Mouse (Mus musculus): ENCODE measurements at regions not wholly inside any gene's neighbourhood (a gene's known extent, or its start where the extent isn't known, plus 50 kb on each side); places are given as distances from the start of the nearest gene placed in this dataset.

- Histone ChIP-seq H3K4me1 (no peaks in the 10 kb centered on the region), H3K36me3 (no peaks in the 10 kb centered on the region), H3K9ac (no peak overlapping the region), H3K9me3 (no peaks in the 10 kb centered on the region), H3K4me2 (replicated peaks) (no peak overlapping the region), H3K27ac (no peak overlapping the region), H3K4me3 (no peak overlapping the region), H3K27me3 (no peaks in the 10 kb centered on the region)
- ATAC-seq (ENCODE audit: insufficient number of reproducible peaks, insufficient read depth, low FRiP score, low TSS enrichment) = no peak
- 19% methylated on average over 1 of the region's 1 CpGs for WGBS
Observed at GRCm38 (mm10) chr1:194363129-194363768, 254.8 kb upstream of the Plxna2 start.

GRCm38 (mm10) chr1:194362298-194362697, 255.7 kb upstream of the Plxna2 start:
- Histone ChIP-seq H3K27me3 (no peaks in the 10 kb centered on the region), H3K4me1 (no peaks in the 10 kb centered on the region), H3K9me3 (no peaks in the 10 kb centered on the region), H3K4me3 (no peak overlapping the region), H3K9ac (no peak overlapping the region), H3K36me3 (no peaks in the 10 kb centered on the region), H3K4me2 (replicated peaks) (no peak overlapping the region), H3K27ac (no peak overlapping the region)
- ATAC-seq (ENCODE audit: insufficient number of reproducible peaks, insufficient read depth, low FRiP score, low TSS enrichment) = no peak

GRCm38 (mm10) chr1:194361316-194361715, 256.7 kb upstream of the Plxna2 start:
- Histone ChIP-seq H3K36me3 (no peaks in the 10 kb centered on the region), H3K4me2 (replicated peaks) (no peak overlapping the region), H3K4me3 (no peak overlapping the region), H3K27me3 (no peaks in the 10 kb centered on the region), H3K9me3 (no peaks in the 10 kb centered on the region), H3K27ac (no peak overlapping the region), H3K4me1 (no peaks in the 10 kb centered on the region), H3K9ac (no peak overlapping the region)
- ATAC-seq (ENCODE audit: insufficient number of reproducible peaks, insufficient read depth, low FRiP score, low TSS enrichment) = no peak
- 49% methylated on average over 1 of the region's 1 CpGs for WGBS

GRCm38 (mm10) chr1:194354332-194355120, 263.5 kb upstream of the Plxna2 start:
- no peak for ATAC-seq (ENCODE audit: insufficient number of reproducible peaks, insufficient read depth, low FRiP score, low TSS enrichment)
- WGBS = 42% methylated on average over 1 of the region's 1 CpGs

GRCm38 (mm10) chr1:194345304-194346033, 272.5 kb upstream of the Plxna2 start:
- 0 out of 2 replicates have a peak, but pooled peaks cover 3% of the 10 kb centered on the region for H3K4me1 ChIP-seq
- no peak overlapping the region for H3K4me2 ChIP-seq (replicated peaks)
- H3K36me3 ChIP-seq = no peaks in the 10 kb centered on the region
- H3K27ac ChIP-seq = no peak overlapping the region
- ATAC-seq (ENCODE audit: insufficient number of reproducible peaks, insufficient read depth, low FRiP score, low TSS enrichment) = no peak
- no peaks in the 10 kb centered on the region for H3K9me3 ChIP-seq
- WGBS = 54% methylated on average over 3 of the region's 3 CpGs
- no peaks in the 10 kb centered on the region for H3K27me3 ChIP-seq
- H3K9ac ChIP-seq = no peak overlapping the region
- no peak overlapping the region for H3K4me3 ChIP-seq

More at GRCm38 (mm10) chr1:194354332-194355120, 263.5 kb upstream of the Plxna2 start:
- Histone ChIP-seq H3K27me3 (no peaks in the 10 kb centered on the region), H3K4me3 (no peak overlapping the region), H3K4me1 (no peaks in the 10 kb centered on the region), H3K9ac (no peak overlapping the region), H3K36me3 (no peaks in the 10 kb centered on the region), H3K27ac (no peak overlapping the region), H3K4me2 (replicated peaks) (no peak overlapping the region), H3K9me3 (no peaks in the 10 kb centered on the region)

- 75% methylated on average over 1 of the region's 1 CpGs for WGBS
- Histone ChIP-seq H3K4me1 (0 out of 2 replicates have a peak, but pooled peaks cover 3% of the 10 kb centered on the region), H3K4me3 (no peak overlapping the region), H3K9me3 (no peaks in the 10 kb centered on the region), H3K36me3 (no peaks in the 10 kb centered on the region), H3K27me3 (no peaks in the 10 kb centered on the region), H3K9ac (no peak overlapping the region), H3K4me2 (replicated peaks) (no peak overlapping the region), H3K27ac (no peak overlapping the region)
- no peak for ATAC-seq (ENCODE audit: insufficient number of reproducible peaks, insufficient read depth, low FRiP score, low TSS enrichment)
Observed at GRCm38 (mm10) chr1:194342568-194342967, 275.4 kb upstream of the Plxna2 start.

GRCm38 (mm10) chr1:194341758-194342157, 276.3 kb upstream of the Plxna2 start:
- Histone ChIP-seq H3K4me3 (no peak overlapping the region), H3K4me1 (0 out of 2 replicates have a peak, but pooled peaks cover 3% of the 10 kb centered on the region), H3K4me2 (replicated peaks) (no peak overlapping the region), H3K27me3 (no peaks in the 10 kb centered on the region), H3K9me3 (no peaks in the 10 kb centered on the region), H3K36me3 (no peaks in the 10 kb centered on the region), H3K9ac (no peak overlapping the region), H3K27ac (no peak overlapping the region)
- 32% methylated on average over 3 of the region's 3 CpGs for WGBS
- ATAC-seq (ENCODE audit: insufficient number of reproducible peaks, insufficient read depth, low FRiP score, low TSS enrichment) = no peak

GRCm38 (mm10) chr1:194334752-194335719, 283.0 kb upstream of the Plxna2 start:
- WGBS = 78% methylated on average over 5 of the region's 5 CpGs
- no peak for ATAC-seq (ENCODE audit: insufficient number of reproducible peaks, insufficient read depth, low FRiP score, low TSS enrichment)
- H3K9me3 ChIP-seq = no peaks in the 10 kb centered on the region
- no peak overlapping the region for H3K4me3 ChIP-seq
- H3K4me1 ChIP-seq = no peaks in the 10 kb centered on the region
- no peak overlapping the region for H3K27ac ChIP-seq
- no peaks in the 10 kb centered on the region for H3K27me3 ChIP-seq
- no peak overlapping the region for H3K4me2 ChIP-seq (replicated peaks)
- H3K9ac ChIP-seq = no peak overlapping the region
- no peaks in the 10 kb centered on the region for H3K36me3 ChIP-seq

- Histone ChIP-seq H3K4me3 (no peak overlapping the region), H3K4me1 (no peaks in the 10 kb centered on the region), H3K9me3 (no peaks in the 10 kb centered on the region), H3K36me3 (no peaks in the 10 kb centered on the region), H3K9ac (no peak overlapping the region), H3K27ac (no peak overlapping the region), H3K4me2 (replicated peaks) (no peak overlapping the region), H3K27me3 (no peaks in the 10 kb centered on the region)
- no peak for ATAC-seq (ENCODE audit: insufficient number of reproducible peaks, insufficient read depth, low FRiP score, low TSS enrichment)
Observed at GRCm38 (mm10) chr1:194332639-194333038, 285.4 kb upstream of the Plxna2 start.

- Histone ChIP-seq H3K9me3 (no peaks in the 10 kb centered on the region), H3K36me3 (no peaks in the 10 kb centered on the region), H3K4me2 (replicated peaks) (no peak overlapping the region), H3K4me3 (no peak overlapping the region), H3K9ac (no peak overlapping the region), H3K4me1 (no peaks in the 10 kb centered on the region), H3K27me3 (no peaks in the 10 kb centered on the region), H3K27ac (no peak overlapping the region)
- ATAC-seq (ENCODE audit: insufficient number of reproducible peaks, insufficient read depth, low FRiP score, low TSS enrichment) = no peak
- WGBS = 96% methylated on average over 1 of the region's 1 CpGs
Observed at GRCm38 (mm10) chr1:194330471-194330870, 287.5 kb upstream of the Plxna2 start.

All from embryonic facial prominence, embryonic 12.5 days (tissue).